Mouse (Mus musculus) megakaryocyte, embryonic 14.5 days (primary cell): ENCODE data around the gene Dok4. TPM values are rescaled to one million over a fixed set of nuclear protein-coding genes. Genes with fewer than 3 reads are reported as not detected.

ENCODE experiments used
- H3K27me3 ChIP-seq: replicated peaks from 2 replicates; pipeline ENCODE3; 2012; ENCODE audit warnings: inconsistent platforms
- H3K36me3 ChIP-seq: replicated peaks from 2 replicates; pipeline ENCODE3; 2012; ENCODE audit warnings: low read length, inconsistent platforms, mixed read lengths
- H3K4me1 ChIP-seq: 2 replicates; pipeline ENCODE4 v1.6.1; 2012; ENCODE audit warnings: inconsistent platforms
- H3K4me3 ChIP-seq: replicated peaks from 2 replicates; pipeline ENCODE3; 2012; ENCODE audit warnings: moderate library complexity, mild to moderate bottlenecking, inconsistent platforms
- H3K9me3 ChIP-seq: 2 replicates; pipeline ENCODE4 v1.6.1; 2012; ENCODE audit warnings: inconsistent platforms
- FLI1 ChIP-seq: IDR thresholded peaks from 2 replicates; pipeline ENCODE4 v1.6.1; 2012; ENCODE audit warnings: low read length, inconsistent platforms, mixed read lengths
- GATA1 ChIP-seq: IDR thresholded peaks from 3 replicates; pipeline ENCODE4 v1.6.1; 2012; ENCODE audit warnings: mixed read lengths, low read length, inconsistent platforms, borderline replicate concordance
- polyA plus RNA-seq: library from polyadenylated mRNA; stranded (reverse); fragments of >175 nt; gene quantifications from 2 replicates; pipeline ENCODE4 v1.2.3, GENCODE M21; 2012; ENCODE audit warnings: low replicate concordance; ENCODE audit not compliant: insufficient read depth

Dok4 gene
- polyA plus RNA-seq, 1 experiment: 0.81 TPM

DNA sequence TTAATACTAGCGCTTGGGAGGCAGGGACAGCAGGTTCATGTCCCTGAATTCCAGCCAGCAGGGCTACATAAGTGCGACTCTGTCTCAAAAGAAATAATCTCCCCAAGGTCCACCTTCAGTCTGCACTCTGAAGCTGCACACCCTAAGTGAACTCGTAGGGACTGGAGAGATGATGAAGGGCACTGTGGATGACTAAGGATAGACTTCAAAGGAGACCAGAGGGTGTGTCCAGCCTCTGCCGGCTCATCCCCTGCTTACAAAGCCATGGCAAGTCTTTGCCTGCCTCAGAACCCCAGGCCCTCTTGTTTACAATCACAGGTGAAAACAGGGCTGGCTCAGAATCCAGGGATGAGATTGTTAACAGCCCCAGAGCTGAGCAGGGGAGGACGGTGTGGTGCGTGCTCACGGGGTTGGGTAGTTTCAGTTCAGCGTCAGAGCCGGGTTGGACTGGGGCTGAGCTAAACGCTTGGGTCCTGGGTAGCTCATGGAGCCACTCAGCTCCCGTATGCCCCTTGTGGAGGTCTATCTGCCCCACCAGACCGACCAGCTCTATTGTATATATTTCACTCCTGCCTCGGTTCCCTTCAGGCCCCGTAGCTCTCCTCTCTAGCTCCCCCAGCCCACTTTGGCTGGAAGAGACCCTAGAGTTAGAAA is 12.4 kb upstream of the Dok4 start:
- Histone ChIP-seq H3K9me3 (no peaks in the 10 kb centered on the region), H3K27me3 (peaks cover 68% of the 10 kb centered on the region), H3K4me1 (peaks cover 11% of the 10 kb centered on the region), H3K4me3 (no peak overlapping the region), H3K36me3 (no peaks in the 10 kb centered on the region)
- no peak for TF ChIP-seq FLI1

DNA sequence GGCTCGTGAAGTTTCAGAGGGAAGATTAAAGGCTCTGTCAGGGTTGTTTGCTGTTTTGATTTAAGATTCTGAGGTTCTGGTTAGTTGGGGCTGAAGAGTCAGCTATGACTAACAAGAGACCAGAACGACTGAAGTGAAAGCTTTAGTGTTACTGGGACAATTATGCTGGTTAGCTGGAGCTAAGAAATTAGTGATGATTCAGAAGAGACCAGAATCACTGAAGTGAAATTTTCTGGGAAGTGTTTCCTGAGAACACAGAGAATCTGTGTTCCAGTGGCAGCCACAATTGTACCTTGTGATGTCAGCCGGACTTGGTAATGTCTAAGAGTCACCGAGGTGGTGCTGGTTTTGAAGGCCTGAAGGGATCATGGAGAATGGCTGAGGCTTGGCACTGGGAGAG is 4.6 kb upstream of the Dok4 start:
- Histone ChIP-seq H3K9me3 (no peaks in the 10 kb centered on the region), H3K4me3 (no peak overlapping the region), H3K36me3 (no peaks in the 10 kb centered on the region), H3K27me3 (peaks cover 22% of the 10 kb centered on the region), H3K4me1 (peaks cover 12% of the 10 kb centered on the region)
- TF ChIP-seq GATA1 (no peak), FLI1 (no peak)

DNA sequence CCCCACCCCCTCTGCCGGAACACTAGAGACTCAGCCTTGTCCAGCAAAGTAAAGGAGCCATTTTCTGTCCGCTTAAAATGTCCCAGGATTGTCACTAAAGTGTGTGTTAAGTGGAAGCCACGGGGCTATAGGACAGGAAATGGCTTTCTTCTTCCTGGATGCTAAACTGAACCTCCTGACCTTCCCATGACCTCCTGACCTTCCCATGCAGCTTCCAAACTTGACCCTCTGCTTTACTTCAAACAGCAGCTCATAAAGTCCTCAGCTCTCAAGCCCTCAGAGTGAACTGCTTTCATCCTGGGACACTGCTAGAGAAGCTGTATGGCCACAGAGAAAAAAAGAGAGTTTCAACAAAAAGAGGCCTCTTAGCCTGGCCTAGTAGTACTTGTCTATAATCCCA is 690 bp upstream of the Dok4 start:
- peaks cover 46% of the 10 kb centered on the region for H3K27me3 ChIP-seq
- H3K4me3 ChIP-seq: no peak overlapping the region

DNA sequence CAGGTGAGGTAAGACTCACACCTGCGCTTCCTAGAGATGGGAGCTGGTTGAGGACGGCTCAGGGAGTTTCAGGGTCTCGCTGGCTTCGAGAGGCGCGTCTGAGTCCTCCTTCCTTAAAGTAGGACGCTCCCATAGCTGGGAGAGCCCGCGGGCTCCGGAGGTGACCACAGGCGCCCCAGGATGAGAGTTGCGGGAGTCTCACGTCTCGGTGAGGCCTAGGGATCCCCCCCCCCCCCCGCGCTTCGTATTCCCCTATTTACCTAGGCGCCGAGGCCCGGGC is 319 bp downstream of the Dok4 start:
- no peak for TF ChIP-seq FLI1
- no peak for TF ChIP-seq GATA1
- no peaks in the 10 kb centered on the region for H3K9me3 ChIP-seq
- peaks cover 49% of the 10 kb centered on the region for H3K27me3 ChIP-seq
- H3K4me3 ChIP-seq: peak overlapping the region; percentile 93
- peaks cover 40% of the 10 kb centered on the region for H3K4me1 ChIP-seq
- H3K36me3 ChIP-seq: no peaks in the 10 kb centered on the region

More for the DNA sequence above, 690 bp upstream of the Dok4 start:
- H3K9me3 ChIP-seq: no peaks in the 10 kb centered on the region
- no peaks in the 10 kb centered on the region for H3K36me3 ChIP-seq
- H3K4me1 ChIP-seq: peaks cover 31% of the 10 kb centered on the region
- TF ChIP-seq GATA1: no peak
- no peak for TF ChIP-seq FLI1

GRCm38 (mm10) chr8:94875096-94875870 is 847 bp downstream of the Dok4 start:
- TF ChIP-seq GATA1 (no peak), FLI1 (no peak)
- Histone ChIP-seq H3K36me3 (no peaks in the 10 kb centered on the region), H3K4me1 (peaks cover 45% of the 10 kb centered on the region), H3K9me3 (no peaks in the 10 kb centered on the region), H3K27me3 (peaks cover 55% of the 10 kb centered on the region), H3K4me3 (peak overlapping the region; percentile 93)

DNA sequence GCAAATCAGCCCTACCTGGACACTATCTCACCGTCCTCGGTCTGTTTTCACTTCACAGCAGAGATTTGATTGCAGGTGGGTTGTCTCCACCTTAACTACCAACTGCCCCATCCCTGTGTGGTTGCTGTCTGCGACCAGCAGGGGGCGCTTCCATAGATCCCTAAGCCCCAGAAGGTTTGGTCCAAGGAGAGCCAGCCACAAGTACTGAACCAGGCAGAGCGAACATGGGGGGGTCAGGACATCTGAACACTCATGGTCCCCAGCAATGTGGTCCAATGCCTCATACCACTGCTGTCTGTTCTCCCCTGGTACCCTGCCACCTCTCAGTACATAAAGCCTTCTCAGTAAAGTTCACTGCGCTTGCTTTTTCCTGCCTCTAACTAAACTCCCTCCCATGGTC is 1.8 kb downstream of the Dok4 start:
- H3K27me3 ChIP-seq: peaks cover 64% of the 10 kb centered on the region
- no peaks in the 10 kb centered on the region for H3K9me3 ChIP-seq
- H3K36me3 ChIP-seq: no peaks in the 10 kb centered on the region
- H3K4me1 ChIP-seq: peaks cover 51% of the 10 kb centered on the region
- H3K4me3 ChIP-seq: peak overlapping the region; percentile 72
- TF ChIP-seq GATA1: no peak
- TF ChIP-seq FLI1: no peak

DNA sequence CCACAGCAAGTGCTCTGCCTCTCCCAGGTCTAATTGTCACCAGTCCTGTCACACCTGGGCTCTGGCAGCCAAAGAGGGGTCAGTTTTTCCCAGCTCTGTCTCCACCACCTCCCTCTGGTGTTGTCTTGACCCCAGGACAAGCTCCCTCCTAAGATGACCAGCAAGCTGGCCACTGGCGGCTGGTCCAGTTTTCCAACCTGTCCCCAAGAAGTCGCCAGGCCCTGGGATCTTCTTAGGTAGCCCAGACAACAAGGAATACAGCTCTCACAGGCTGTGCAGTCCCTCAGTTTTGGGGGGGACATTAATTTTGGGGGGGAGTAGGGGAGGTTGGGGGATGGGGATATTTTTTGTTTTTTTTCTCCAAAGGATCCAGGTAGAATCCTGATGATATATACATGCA is 3.6 kb downstream of the Dok4 start:
- H3K4me3 ChIP-seq: no peak overlapping the region
- TF ChIP-seq FLI1 (no peak), GATA1 (no peak)
- peaks cover 79% of the 10 kb centered on the region for H3K27me3 ChIP-seq
- peaks cover 49% of the 10 kb centered on the region for H3K4me1 ChIP-seq
- peaks cover under 1% of the 10 kb centered on the region for H3K36me3 ChIP-seq
- no peaks in the 10 kb centered on the region for H3K9me3 ChIP-seq

DNA sequence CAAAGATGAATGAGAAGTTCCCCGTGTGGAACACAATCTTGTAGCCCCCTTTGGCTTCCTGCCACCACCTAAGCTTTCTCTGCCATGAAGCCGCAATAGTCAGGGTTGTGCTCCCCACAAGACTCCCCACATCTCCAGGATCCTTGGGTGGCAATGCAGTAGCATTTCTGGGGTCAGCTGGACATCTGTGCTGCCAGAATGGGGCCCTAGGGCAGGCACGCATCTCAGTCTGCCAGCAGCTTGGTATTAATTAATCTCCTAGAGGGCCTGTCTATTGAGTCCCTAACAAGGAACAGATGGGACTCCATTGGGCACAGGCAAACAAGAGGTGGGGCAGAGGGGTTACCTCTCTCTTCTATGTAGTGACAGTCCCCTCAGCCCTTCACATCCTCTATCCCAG is 4.0 kb downstream of the Dok4 start:
- Histone ChIP-seq H3K9me3 (no peaks in the 10 kb centered on the region), H3K4me1 (peaks cover 49% of the 10 kb centered on the region), H3K4me3 (no peak overlapping the region), H3K36me3 (peaks cover 4% of the 10 kb centered on the region), H3K27me3 (peaks cover 83% of the 10 kb centered on the region)
- TF ChIP-seq GATA1 (no peak), FLI1 (no peak)

DNA sequence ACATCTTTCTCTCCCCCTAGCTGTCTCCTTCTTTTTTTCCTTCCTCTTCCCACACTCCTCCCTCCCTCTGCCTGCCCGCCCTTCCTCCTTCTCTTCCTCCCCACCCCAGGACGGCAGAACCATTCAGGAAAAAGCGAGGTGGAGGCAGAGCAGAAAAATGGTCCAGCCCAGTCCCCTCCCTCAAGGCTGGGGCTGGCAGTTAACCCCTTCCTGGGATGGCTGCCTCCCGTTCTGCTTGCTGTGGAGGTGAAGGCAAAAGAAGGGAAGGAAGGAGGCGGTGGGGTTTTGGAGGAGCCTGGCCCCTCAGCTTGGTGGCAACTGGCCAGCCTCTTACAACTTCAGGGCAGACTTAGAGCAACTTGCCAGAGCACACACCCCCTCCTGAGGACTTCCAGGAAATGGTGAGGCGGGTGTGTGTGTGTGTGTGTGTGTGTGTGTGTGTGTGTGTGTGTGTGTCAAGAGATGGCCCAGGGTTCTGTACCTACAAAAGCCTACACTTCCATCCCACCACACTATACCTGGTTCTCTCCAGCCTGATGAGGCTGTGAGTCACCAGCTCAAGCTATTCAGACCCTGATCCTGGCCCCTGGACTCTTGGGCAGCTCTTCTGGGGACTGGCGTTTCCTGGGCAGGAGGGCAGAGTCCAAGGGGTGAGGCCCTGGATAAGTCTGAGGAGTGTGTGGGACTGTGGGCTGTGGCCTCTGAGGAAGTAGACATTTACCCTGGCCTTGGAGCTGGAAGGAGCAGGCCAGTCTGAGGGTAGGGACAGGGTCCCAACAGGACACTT is 4.8 kb downstream of the Dok4 start:
- H3K4me3 ChIP-seq: peak overlapping the region; percentile 76
- H3K27me3 ChIP-seq: peaks cover 84% of the 10 kb centered on the region
- peaks cover 12% of the 10 kb centered on the region for H3K36me3 ChIP-seq
- H3K4me1 ChIP-seq: peaks cover 43% of the 10 kb centered on the region
- TF ChIP-seq FLI1 (no peak), GATA1 (no peak)
- H3K9me3 ChIP-seq: no peaks in the 10 kb centered on the region
